Mouse (Mus musculus) kidney, embryonic 14.5 days (tissue): ENCODE data around the gene Slc1a2. TPM values are rescaled to one million over a fixed set of nuclear protein-coding genes. Genes with fewer than 3 reads are reported as not detected.

Source experiments
- ATAC-seq: fragments of 200-750 bp; cut with Nextera tagmentation; 2 replicates; pipeline ENCODE4 v1.8.0; 2017; ENCODE audit warnings: moderate number of reproducible peaks, mild to moderate bottlenecking, moderate TSS enrichment, moderate library complexity; ENCODE audit not compliant: low FRiP score, low TSS enrichment
- H3K27ac ChIP-seq: fragments of 300-500 bp; sonication (generic); 2 replicates; pipeline ENCODE4 v1.5.1; 2014; ENCODE audit warnings: low read depth, mild to moderate bottlenecking, low read length, moderate library complexity, mixed read lengths
- H3K27me3 ChIP-seq: fragments of 300-500 bp; sonication (generic); 2 replicates; pipeline ENCODE4 v1.6.1; 2014; ENCODE audit warnings: mild to moderate bottlenecking, low read length; ENCODE audit not compliant: control insufficient read depth, insufficient read depth
- H3K36me3 ChIP-seq: fragments of 300-500 bp; sonication (generic); 2 replicates; pipeline ENCODE4 v1.6.1; 2014; ENCODE audit warnings: low read length, mixed read lengths; ENCODE audit not compliant: control insufficient read depth, insufficient read depth
- H3K4me1 ChIP-seq: fragments of 300-500 bp; sonication (generic); 2 replicates; pipeline ENCODE4 v1.6.1; 2014; ENCODE audit warnings: low read length, mixed read lengths; ENCODE audit not compliant: control insufficient read depth, insufficient read depth
- H3K4me2 ChIP-seq: fragments of 300-500 bp; sonication (generic); replicated peaks from 2 replicates; pipeline ENCODE4 v1.6.1; 2014; ENCODE audit warnings: low read depth, mild to moderate bottlenecking, low read length
- H3K4me3 ChIP-seq: fragments of 300-500 bp; sonication (generic); 2 replicates; pipeline ENCODE4 v1.5.1; 2014; ENCODE audit warnings: mild to moderate bottlenecking, low read length
- H3K9ac ChIP-seq: fragments of 300-500 bp; sonication (generic); 2 replicates; pipeline ENCODE4 v1.6.1; 2014; ENCODE audit warnings: low read depth, mild to moderate bottlenecking, low read length, moderate library complexity
- H3K9me3 ChIP-seq: fragments of 300-500 bp; sonication (generic); 2 replicates; pipeline ENCODE4 v1.6.1; 2016; ENCODE audit warnings: low read length; ENCODE audit not compliant: control insufficient read depth
- WGBS: fragments of 180-500 bp; shearing (Covaris S2); extraction: QIAGEN DNeasy Blood & Tissue Kit; methylation state at CpG from one replicate; pipeline ENCODE4 v1.1.7; 2014; 5-methylcytosine and 5-hydroxymethylcytosine counted together
- polyA plus RNA-seq: library from polyadenylated mRNA; unstranded; fragments of >200 nt; fragmentation: Nextera tagmentation; extraction: Ambion mirVana; gene quantifications from 2 replicates; pipeline ENCODE4 v1.2.1, GENCODE M21; 2014

Gene Slc1a2
- polyA plus RNA-seq, 1 experiment from 2014 or later, result 0.14 TPM

- no peaks in the 10 kb centered on the region for H3K36me3 ChIP-seq
- 92% methylated on average over 5 of the region's 5 CpGs for WGBS
- H3K4me2 ChIP-seq, result no peak overlapping the region
- no peak for ATAC-seq
- H3K27me3 ChIP-seq, result no peaks in the 10 kb centered on the region
- H3K9ac ChIP-seq, result no peak overlapping the region
- no peak overlapping the region for H3K27ac ChIP-seq
- no peaks in the 10 kb centered on the region for H3K9me3 ChIP-seq
- H3K4me1 ChIP-seq, result no peaks in the 10 kb centered on the region
- H3K4me3 ChIP-seq, result no peak overlapping the region
Observed at GRCm38 (mm10) chr2:102772276-102772675, 113.8 kb downstream of the Slc1a2 start.

- no peaks in the 10 kb centered on the region for H3K27me3 ChIP-seq
- H3K36me3 ChIP-seq, result no peaks in the 10 kb centered on the region
- ATAC-seq, result no peak
- no peak overlapping the region for H3K4me2 ChIP-seq
- H3K9me3 ChIP-seq, result no peaks in the 10 kb centered on the region
- no peak overlapping the region for H3K9ac ChIP-seq
- 80% methylated on average over 4 of the region's 4 CpGs for WGBS
- no peak overlapping the region for H3K4me3 ChIP-seq
- H3K27ac ChIP-seq, result no peak overlapping the region
- no peaks in the 10 kb centered on the region for H3K4me1 ChIP-seq
Observed at GRCm38 (mm10) chr2:102774700-102775099, 116.2 kb downstream of the Slc1a2 start.

GRCm38 (mm10) chr2:102775561-102775960 is 117.1 kb downstream of the Slc1a2 start:
- Histone ChIP-seq H3K4me3 (no peak overlapping the region), H3K27ac (no peak overlapping the region), H3K9me3 (no peaks in the 10 kb centered on the region), H3K4me1 (no peaks in the 10 kb centered on the region), H3K36me3 (no peaks in the 10 kb centered on the region), H3K27me3 (no peaks in the 10 kb centered on the region), H3K4me2 (no peak overlapping the region), H3K9ac (no peak overlapping the region)
- WGBS, result 82% methylated on average over 1 of the region's 1 CpGs
- no peak for ATAC-seq

- Histone ChIP-seq H3K4me1 (no peaks in the 10 kb centered on the region), H3K9ac (no peak overlapping the region), H3K36me3 (no peaks in the 10 kb centered on the region), H3K9me3 (no peaks in the 10 kb centered on the region), H3K27ac (no peak overlapping the region), H3K4me3 (no peak overlapping the region), H3K4me2 (no peak overlapping the region), H3K27me3 (no peaks in the 10 kb centered on the region)
- no peak for ATAC-seq
- WGBS, result 92% methylated on average over 3 of the region's 3 CpGs
Observed at GRCm38 (mm10) chr2:102778208-102778607, 119.7 kb downstream of the Slc1a2 start.

GRCm38 (mm10) chr2:102782751-102783150 is 124.3 kb downstream of the Slc1a2 start:
- no peak overlapping the region for H3K9ac ChIP-seq
- no peaks in the 10 kb centered on the region for H3K36me3 ChIP-seq
- no peak for ATAC-seq
- no peak overlapping the region for H3K27ac ChIP-seq
- H3K4me3 ChIP-seq, result no peak overlapping the region
- H3K4me1 ChIP-seq, result no peaks in the 10 kb centered on the region
- H3K4me2 ChIP-seq, result no peak overlapping the region
- H3K9me3 ChIP-seq, result no peaks in the 10 kb centered on the region
- no peaks in the 10 kb centered on the region for H3K27me3 ChIP-seq
- whole genome bisulfite sequencing, result 86% methylated on average over 7 of the region's 7 CpGs

GRCm38 (mm10) chr2:102785696-102786095 is 127.2 kb downstream of the Slc1a2 start:
- 62% methylated on average over 4 of the region's 4 CpGs for WGBS
- H3K9ac ChIP-seq, result no peak overlapping the region
- no peak overlapping the region for H3K27ac ChIP-seq
- H3K36me3 ChIP-seq, result no peaks in the 10 kb centered on the region
- H3K4me2 ChIP-seq, result no peak overlapping the region
- no peak for ATAC-seq
- H3K4me3 ChIP-seq, result no peak overlapping the region
- no peaks in the 10 kb centered on the region for H3K4me1 ChIP-seq
- H3K27me3 ChIP-seq, result no peaks in the 10 kb centered on the region
- H3K9me3 ChIP-seq, result no peaks in the 10 kb centered on the region

GRCm38 (mm10) chr2:102791641-102792040 is 133.2 kb downstream of the Slc1a2 start:
- Histone ChIP-seq H3K36me3 (no peaks in the 10 kb centered on the region), H3K9me3 (no peaks in the 10 kb centered on the region), H3K27me3 (no peaks in the 10 kb centered on the region), H3K27ac (no peak overlapping the region), H3K4me3 (no peak overlapping the region), H3K4me2 (no peak overlapping the region), H3K9ac (no peak overlapping the region), H3K4me1 (no peaks in the 10 kb centered on the region)
- no peak for ATAC-seq
- WGBS, result 83% methylated on average over 2 of the region's 2 CpGs

GRCm38 (mm10) chr2:102792804-102793203 is 134.3 kb downstream of the Slc1a2 start:
- no peaks in the 10 kb centered on the region for H3K27me3 ChIP-seq
- no peak overlapping the region for H3K9ac ChIP-seq
- ATAC-seq, result no peak
- no peaks in the 10 kb centered on the region for H3K9me3 ChIP-seq
- no peak overlapping the region for H3K4me3 ChIP-seq
- no peak overlapping the region for H3K27ac ChIP-seq
- H3K4me2 ChIP-seq, result no peak overlapping the region
- H3K4me1 ChIP-seq, result no peaks in the 10 kb centered on the region
- H3K36me3 ChIP-seq, result no peaks in the 10 kb centered on the region
- WGBS, result 86% methylated on average over 6 of the region's 6 CpGs

GRCm38 (mm10) chr2:102795034-102795433 is 136.6 kb downstream of the Slc1a2 start:
- Histone ChIP-seq H3K9ac (no peak overlapping the region), H3K36me3 (no peaks in the 10 kb centered on the region), H3K9me3 (no peaks in the 10 kb centered on the region), H3K27ac (no peak overlapping the region), H3K27me3 (no peaks in the 10 kb centered on the region), H3K4me1 (no peaks in the 10 kb centered on the region), H3K4me3 (no peak overlapping the region), H3K4me2 (no peak overlapping the region)
- WGBS, result 94% methylated on average over 3 of the region's 3 CpGs
- no peak for ATAC-seq

- ATAC-seq, result no peak
- H3K27me3 ChIP-seq, result no peaks in the 10 kb centered on the region
- H3K9me3 ChIP-seq, result no peaks in the 10 kb centered on the region
- no peak overlapping the region for H3K27ac ChIP-seq
- no peak overlapping the region for H3K4me2 ChIP-seq
- H3K36me3 ChIP-seq, result no peaks in the 10 kb centered on the region
- WGBS, result 62% methylated on average over 2 of the region's 2 CpGs
- no peaks in the 10 kb centered on the region for H3K4me1 ChIP-seq
- H3K4me3 ChIP-seq, result no peak overlapping the region
- no peak overlapping the region for H3K9ac ChIP-seq
Observed at GRCm38 (mm10) chr2:102798149-102798548, 139.7 kb downstream of the Slc1a2 start.
